Mouse (Mus musculus) adipose tissue, adult 10 weeks (tissue): ENCODE data around the gene Hoxa10. TPM values are rescaled to one million over a fixed set of nuclear protein-coding genes. Genes with fewer than 3 reads are reported as not detected.

Experiments
- polyA plus RNA-seq: library from polyadenylated mRNA; stranded (reverse); fragments of 350-450 nt; fragmentation: Illumina TruSeq; extraction: RNeasy Lipid Tissue Mini Kit (QIAGEN cat#74804); gene quantifications from one replicate; pipeline ENCODE4 v1.2.3, GENCODE M21; 2014; ENCODE audit warnings: low read depth, low replicate concordance

Gene Hoxa10
- 2.5 TPM for polyA plus RNA-seq

GRCm38 (mm10) chr6:52240389-52241000 is at the start of gene Hoxa10:
TSS of gene Hoxa10 (minus strand) at chr6:52240854.

DNA sequence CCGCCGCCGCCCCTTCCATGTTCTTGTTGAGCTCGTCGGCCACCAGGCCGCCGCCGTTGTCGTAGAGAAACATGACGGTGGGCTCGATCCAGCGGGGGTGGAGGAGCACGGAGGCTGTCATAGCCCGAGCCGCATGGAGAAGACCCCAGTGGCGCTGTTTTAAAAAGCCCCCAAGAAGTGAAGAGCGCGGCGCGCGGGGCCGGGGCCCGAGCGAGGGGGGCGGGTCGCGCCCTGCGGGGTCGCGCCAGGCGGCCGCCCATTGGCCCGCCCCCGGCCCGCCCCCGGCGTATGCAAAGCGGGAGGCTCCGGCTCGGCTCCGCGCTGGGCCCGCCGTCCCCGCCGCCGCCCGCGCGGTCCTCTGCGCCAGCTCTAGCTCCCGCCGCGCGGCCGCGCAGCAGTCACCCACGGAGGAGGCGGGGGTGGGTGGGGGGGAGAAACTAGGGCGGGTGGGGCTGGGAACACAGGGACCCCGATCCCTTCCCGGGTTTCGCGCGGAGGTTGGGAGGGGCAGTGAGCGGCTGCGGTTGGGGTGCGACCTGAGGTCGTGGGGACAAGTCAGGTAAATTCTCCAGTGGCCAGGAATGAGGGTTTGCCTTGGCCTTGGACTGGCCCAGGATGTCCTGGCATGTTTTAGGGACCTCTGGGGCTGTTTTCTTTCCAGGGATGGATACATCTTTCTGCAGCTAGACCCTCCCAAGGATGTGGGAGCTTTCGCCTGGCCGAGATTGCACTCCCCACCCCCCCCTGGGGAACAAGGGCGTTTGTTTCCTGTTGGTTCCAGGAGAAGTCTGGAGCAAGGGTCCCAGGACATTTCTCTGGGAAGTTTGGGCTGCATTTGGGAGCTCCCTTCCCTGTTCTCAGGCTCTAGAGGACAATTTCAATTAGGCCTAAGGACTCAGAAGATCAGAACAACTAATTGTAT is 20.3 kb upstream of the Hoxa10 start, which contains the start of gene Hoxa13:
Hoxa13 (minus strand) TSS at position 227 of the 922 bp plus-strand sequence.

GRCm38 (mm10) chr6:52245757-52246142 is 5.1 kb upstream of the Hoxa10 start, which contains the start of gene Hoxa11:
TSS of gene Hoxa11 (minus strand) at chr6:52245810.

GRCm38 (mm10) chr6:52230516-52231165 is 10.0 kb downstream of the Hoxa10 start, which contains the start of gene Hoxa9:
TSS of gene Hoxa9 (minus strand) at chr6:52231089.

GRCm38 (mm10) chr6:52221337-52221992 is 19.2 kb downstream of the Hoxa10 start, which contains the start of gene Hoxa7:
TSS of gene Hoxa7 (minus strand) at chr6:52221854.

GRCm38 (mm10) chr6:52213119-52213986 is 27.3 kb downstream of the Hoxa10 start, which contains the start of the genes Hoxa3 and Gm28308:
TSS of gene Hoxa3 (minus strand) at chr6:52213336.
TSS of gene Gm28308 (minus strand) at chr6:52213339.

DNA sequence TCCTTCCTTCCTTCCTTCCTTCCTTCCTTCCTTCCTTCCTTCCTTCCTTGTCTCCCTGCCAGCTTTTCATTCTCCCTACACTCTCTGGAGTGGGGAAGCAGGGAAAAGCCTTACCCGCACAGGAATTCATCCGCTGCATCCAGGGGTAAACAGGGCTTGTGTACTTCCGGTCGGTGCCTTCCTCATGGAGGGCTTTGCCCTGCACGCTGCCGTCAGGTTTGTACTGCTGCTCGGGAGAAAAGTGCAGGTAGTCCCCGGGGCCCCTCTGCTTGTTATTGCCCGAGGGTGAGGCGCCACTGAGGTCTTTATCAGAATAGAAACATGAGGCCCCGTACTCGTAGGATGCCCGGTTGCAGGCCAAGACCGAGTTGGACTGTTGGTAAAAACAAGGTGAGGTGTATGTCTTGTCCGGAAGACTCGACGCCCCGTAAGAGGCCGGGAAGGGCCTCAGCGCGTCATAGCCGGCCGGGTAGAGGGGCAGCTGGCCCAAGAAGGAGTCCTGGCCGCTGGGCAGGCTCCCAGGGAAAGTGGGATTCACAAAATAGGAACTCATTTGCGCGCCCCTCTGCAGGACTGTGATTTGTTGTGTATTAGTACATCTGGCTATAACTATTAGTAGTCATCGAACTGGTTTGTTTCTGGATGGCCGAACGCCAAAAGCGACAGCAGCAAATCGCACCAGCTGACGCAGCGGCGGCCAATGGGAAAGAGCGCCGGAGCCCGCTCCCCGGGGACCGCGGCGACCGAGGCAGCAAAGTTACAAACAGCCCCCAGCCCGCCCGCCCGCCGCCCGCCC is 32.4 kb downstream of the Hoxa10 start, which contains the start of gene Hoxa6:
Hoxa6 (minus strand) TSS at position 651 of the 796 bp plus-strand sequence.

DNA sequence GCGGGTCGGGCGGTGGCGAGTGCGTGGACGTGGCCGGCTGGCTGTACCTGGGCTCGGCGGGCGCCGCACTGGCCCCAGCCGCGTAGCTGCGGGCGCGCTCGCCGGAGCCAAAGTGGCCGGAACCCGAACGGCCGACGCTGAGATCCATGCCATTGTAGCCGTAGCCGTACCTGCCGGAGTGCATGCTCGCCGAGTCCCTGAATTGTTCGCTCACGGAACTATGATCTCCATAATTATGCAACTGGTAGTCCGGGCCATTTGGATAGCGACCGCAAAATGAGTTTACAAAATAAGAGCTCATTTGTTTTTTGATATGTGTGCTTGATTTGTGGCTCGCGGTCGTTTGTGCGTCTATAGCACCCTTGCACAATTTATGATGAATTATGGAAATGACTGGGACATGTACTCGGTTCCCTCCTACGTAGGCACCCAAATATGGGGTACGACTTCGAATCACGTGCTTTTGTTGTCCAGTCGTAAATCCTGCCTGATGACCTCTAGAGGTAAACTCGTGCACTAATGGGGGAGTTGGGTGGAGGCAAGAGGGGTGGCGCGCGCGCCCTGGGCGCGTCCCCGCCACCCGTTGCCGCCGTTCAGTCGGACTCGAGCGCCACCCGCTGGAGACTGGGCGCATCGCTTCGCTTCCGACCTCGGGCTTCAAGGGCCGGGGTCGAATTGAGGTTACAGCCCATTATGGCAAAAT is 36.5 kb downstream of the Hoxa10 start, which contains the start of gene Hoxa5:
Hoxa5 (minus strand) TSS at position 538 of the 703 bp plus-strand sequence.

GRCm38 (mm10) chr6:52190906-52191810 is 49.5 kb downstream of the Hoxa10 start, which contains the start of gene Hoxa4:
TSS of gene Hoxa4 (minus strand) at chr6:52191753.

Other genes with a start within 250 kb of the Hoxa10 start
- 39.8 TPM for gene Skap2, start 228.3 kb downstream of the Hoxa10 start, polyA plus RNA-seq
- gene Hoxa1, start 82.5 kb downstream of the Hoxa10 start, polyA plus RNA-seq = 1.3 TPM
- gene Hoxa2, start 76.0 kb downstream of the Hoxa10 start, polyA plus RNA-seq = 2.7 TPM
- 0.84 TPM for gene 5730596B20Rik, start 63.4 kb downstream of the Hoxa10 start, polyA plus RNA-seq
- gene Hoxa4, start 49.1 kb downstream of the Hoxa10 start, polyA plus RNA-seq = 4.5 TPM
- 11.7 TPM for gene Hoxa5, start 36.3 kb downstream of the Hoxa10 start, polyA plus RNA-seq
- 5.7 TPM for gene Hoxa6, start 32.1 kb downstream of the Hoxa10 start, polyA plus RNA-seq
- gene Hoxa3, start 27.5 kb downstream of the Hoxa10 start, polyA plus RNA-seq = 8.9 TPM
- 1.7 TPM for gene Gm28308, start 27.5 kb downstream of the Hoxa10 start, polyA plus RNA-seq
- 20.0 TPM for gene Hoxa7, start 19.0 kb downstream of the Hoxa10 start, polyA plus RNA-seq
- gene Hoxa9, start 9.8 kb downstream of the Hoxa10 start, polyA plus RNA-seq = 7.2 TPM
- 0.42 TPM for gene Hoxa11, start 5.0 kb upstream of the Hoxa10 start, polyA plus RNA-seq
- not detected for gene Hoxa13, start 20.0 kb upstream of the Hoxa10 start, polyA plus RNA-seq
- 0.34 TPM for gene Evx1, start 72.6 kb upstream of the Hoxa10 start, polyA plus RNA-seq